Mouse (Mus musculus) inflammation-experienced regulatory T-cells, adult 6 months (primary cell): ENCODE results near the gene Lyve1. TPM values are rescaled to one million over a fixed set of nuclear protein-coding genes. Genes with fewer than 3 reads are reported as not detected.
"Not testable (repeated sequence)": the region's sequence is repeated elsewhere in the genome, so short reads cannot be mapped to it uniquely, and the experiment has no call there.

Experiments
- ATAC-seq: one replicate; pipeline ENCODE4 v1.8.0; 2017
- polyA plus RNA-seq, 3 experiments: library from polyadenylated mRNA; unstranded; fragments of 100-300 nt; shearing (Covaris generic); gene quantifications; one replicate each; pipeline ENCODE4 v1.2.1; 2017

The Lyve1 gene
- polyA plus RNA-seq: not detected

GRCm38 (mm10) chr7:110862751-110863289, at the start of gene Lyve1:
Lyve1 (minus strand) TSS chr7:110863239.
- ATAC-seq: no peak

GRCm38 (mm10) chr7:110908209-110909144, 45.4 kb upstream of the Lyve1 start:
- ATAC-seq: no peak

GRCm38 (mm10) chr7:110906566-110906965, 43.5 kb upstream of the Lyve1 start:
- no peak for ATAC-seq

- no peak for ATAC-seq
These were observed 40.2 kb upstream of the Lyve1 start for GRCm38 (mm10) chr7:110903226-110903625.

GRCm38 (mm10) chr7:110897202-110897601, 34.2 kb upstream of the Lyve1 start:
- no peak for ATAC-seq

GRCm38 (mm10) chr7:110896453-110896852, 33.4 kb upstream of the Lyve1 start:
- no peak for ATAC-seq

GRCm38 (mm10) chr7:110895772-110896171, 32.7 kb upstream of the Lyve1 start:
- ATAC-seq: not testable (repeated sequence)

GRCm38 (mm10) chr7:110894673-110895072, 31.6 kb upstream of the Lyve1 start:
- no peak for ATAC-seq

GRCm38 (mm10) chr7:110893943-110894610, 31.0 kb upstream of the Lyve1 start:
- no peak for ATAC-seq

GRCm38 (mm10) chr7:110891501-110891986, 28.5 kb upstream of the Lyve1 start:
- no peak for ATAC-seq

- no peak for ATAC-seq
These were observed 18.8 kb upstream of the Lyve1 start for GRCm38 (mm10) chr7:110881746-110882333.

- no peak for ATAC-seq
These were observed 15.0 kb upstream of the Lyve1 start for GRCm38 (mm10) chr7:110878028-110878427.

- ATAC-seq: no peak
These were observed 13.9 kb upstream of the Lyve1 start for GRCm38 (mm10) chr7:110876965-110877364.

- ATAC-seq: no peak
These were observed 5.8 kb upstream of the Lyve1 start for GRCm38 (mm10) chr7:110868807-110869206.

- no peak for ATAC-seq
These were observed 4.1 kb upstream of the Lyve1 start for GRCm38 (mm10) chr7:110867116-110867515.

GRCm38 (mm10) chr7:110866021-110866420, 3.0 kb upstream of the Lyve1 start:
- no peak for ATAC-seq

- ATAC-seq: no peak
These were observed 2.5 kb upstream of the Lyve1 start for GRCm38 (mm10) chr7:110865570-110865969.

GRCm38 (mm10) chr7:110865038-110865437, 2.0 kb upstream of the Lyve1 start:
- no peak for ATAC-seq

- ATAC-seq: no peak
These were observed 2.9 kb downstream of the Lyve1 start for GRCm38 (mm10) chr7:110860129-110860528.

GRCm38 (mm10) chr7:110855604-110856003, 7.4 kb downstream of the Lyve1 start:
- no peak for ATAC-seq

GRCm38 (mm10) chr7:110854927-110855546, 8.0 kb downstream of the Lyve1 start:
- ATAC-seq: no peak

GRCm38 (mm10) chr7:110854519-110854918, 8.5 kb downstream of the Lyve1 start:
- ATAC-seq: no peak
